Mouse (Mus musculus): ENCODE measurements around the gene Ubl3. TPM values are rescaled to one million over a fixed set of nuclear protein-coding genes. Genes with fewer than 3 reads are reported as not detected.

Ubl3 gene
- total RNA-seq, 2 experiments from 2014 or later = 79.5 to 82.3 TPM

DNA sequence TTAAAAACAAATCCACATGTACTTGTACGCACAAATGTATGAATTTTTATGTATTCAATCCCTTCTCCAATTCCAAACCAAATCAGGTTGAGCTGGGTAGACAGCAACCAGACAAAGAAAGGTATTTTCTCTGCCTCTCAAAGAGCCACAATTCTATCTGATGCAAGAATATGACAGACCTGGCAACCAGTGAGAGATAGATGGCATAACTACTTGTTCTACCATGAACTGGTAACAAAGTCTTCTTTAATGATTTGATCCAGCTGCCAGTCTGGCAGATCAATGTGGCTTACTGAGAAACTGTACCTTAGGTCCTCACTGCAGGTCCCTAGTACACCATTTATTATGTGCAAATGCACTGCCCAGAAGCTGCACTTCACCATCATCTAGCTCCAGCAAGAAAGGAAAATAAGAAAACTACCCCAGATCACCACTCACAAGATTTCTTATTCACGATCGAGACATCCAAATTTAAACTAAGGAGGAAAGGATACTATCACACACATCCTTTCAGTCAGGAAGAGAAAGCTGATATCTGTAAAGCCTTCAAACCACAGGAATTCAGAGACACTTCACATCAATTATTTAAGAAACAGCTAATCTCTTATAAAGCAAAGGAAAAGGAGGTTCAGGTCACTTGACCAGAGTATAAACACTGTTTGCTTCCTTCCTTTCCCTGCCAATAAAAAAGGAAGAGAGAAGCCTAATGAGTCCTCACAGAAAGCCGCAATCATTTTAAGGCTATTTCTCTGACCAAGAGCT, 16.7 kb downstream of the Ubl3 start:
- DNase-seq = no peak
- intact Hi-C loops (cut with DNase I; ENCODE audit: low total_unique reads) = no loop called here

DNA sequence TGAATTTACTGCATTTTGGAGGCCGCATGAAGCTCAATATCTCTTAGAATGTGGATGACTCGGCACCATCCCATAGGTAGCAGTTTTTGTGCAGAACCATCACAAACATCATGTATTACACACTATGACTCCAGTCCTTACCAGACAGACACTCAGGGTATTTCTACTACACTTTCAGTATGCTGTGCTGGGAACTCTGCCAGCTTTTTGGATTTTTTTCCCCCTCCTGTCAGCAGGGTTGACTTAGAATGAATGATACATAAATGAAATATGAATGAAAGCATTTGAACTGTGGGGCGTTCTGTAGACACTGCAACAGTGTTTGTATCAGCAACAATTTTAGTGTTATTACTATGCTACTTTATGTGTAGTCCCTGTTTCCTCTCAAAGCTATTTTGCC, 17.9 kb downstream of the Ubl3 start:
- intact Hi-C loops (cut with DNase I; ENCODE audit: low total_unique reads) = no loop called here
- DNase-seq = no peak

DNA sequence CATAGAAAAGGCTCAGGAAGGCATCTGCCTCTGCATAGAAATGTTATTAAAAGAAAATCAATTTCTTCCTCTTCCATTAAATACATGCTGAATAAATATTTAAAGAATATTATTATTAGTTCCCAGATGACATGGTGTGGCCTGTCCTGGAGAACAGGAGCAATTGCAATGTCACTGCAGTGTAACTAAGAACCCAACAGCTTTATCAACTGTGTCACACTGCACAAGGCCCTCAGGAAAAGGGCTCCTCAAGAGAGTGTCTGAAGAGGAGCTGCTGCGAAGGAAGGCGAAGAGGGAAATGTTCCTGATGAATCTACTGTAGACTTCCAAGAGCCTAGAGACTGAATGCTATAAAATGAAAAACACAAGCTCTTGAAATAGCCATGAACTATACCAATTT, 18.7 kb downstream of the Ubl3 start:
- DNase-seq = no peak
- intact Hi-C loops (cut with DNase I; ENCODE audit: low total_unique reads) = no loop called here

DNA sequence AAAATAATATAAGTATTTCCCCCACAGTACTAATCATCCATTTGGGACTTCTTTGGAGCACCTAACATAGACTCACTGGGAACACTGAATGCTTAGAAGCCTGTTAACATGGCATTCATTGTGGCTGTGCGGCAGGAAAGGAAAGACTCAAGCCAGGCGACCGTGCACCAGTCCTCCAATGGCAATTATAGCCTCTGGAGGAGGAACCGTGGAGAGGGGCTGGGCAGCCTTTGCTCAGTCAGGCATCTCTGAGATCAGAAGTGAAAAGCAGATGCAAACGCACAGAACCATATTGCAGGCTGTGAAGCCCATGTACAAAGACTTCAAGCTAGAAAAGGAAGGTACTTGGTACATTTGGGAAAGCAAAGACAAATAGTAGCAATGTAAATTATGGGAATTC, 20.4 kb downstream of the Ubl3 start:
- DNase-seq = no peak
- intact Hi-C loops (cut with DNase I; ENCODE audit: low total_unique reads) = no loop called here

DNA sequence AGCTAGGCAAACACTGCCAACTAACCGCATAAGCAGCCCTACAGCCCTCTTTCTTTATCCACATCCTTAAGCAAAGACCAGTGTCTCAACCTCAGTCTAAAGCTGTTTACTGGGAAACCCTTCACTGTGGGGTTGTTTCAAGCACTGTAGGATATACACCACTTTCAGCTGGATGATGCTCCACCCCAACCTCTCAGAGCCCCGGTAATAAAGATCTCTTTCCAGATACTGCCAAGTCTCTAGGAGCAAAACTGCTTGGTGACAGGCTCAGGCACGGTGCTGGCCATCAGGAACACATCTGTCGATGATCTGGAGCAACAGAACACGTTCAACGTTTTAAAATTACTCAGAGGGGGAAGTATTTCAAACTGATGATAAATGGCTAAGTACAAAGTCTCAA, 25.0 kb downstream of the Ubl3 start:
- no peak for DNase-seq
- intact Hi-C loops (cut with DNase I; ENCODE audit: low total_unique reads) = no loop called here

DNA sequence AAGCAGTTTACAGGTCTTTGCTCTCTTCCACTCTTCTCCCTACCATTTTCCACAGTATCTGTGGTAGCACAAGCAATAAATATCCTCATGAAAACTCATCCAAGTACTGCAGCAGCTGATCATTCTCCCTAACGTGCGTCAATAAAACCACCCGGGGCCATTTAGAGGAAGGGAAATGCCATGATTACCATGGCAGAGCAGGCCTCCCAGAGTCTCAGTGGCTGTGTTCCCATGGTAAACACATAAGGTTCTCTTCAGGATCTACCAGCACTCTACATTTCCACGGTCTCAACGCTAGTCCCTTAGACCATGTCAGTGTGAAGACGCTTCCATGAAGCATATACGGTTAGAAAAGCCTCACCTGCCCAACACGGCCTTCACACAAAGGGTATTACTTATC, 26.0 kb downstream of the Ubl3 start:
- intact Hi-C loops (cut with DNase I; ENCODE audit: low total_unique reads) = no loop called here
- DNase-seq = no peak

DNA sequence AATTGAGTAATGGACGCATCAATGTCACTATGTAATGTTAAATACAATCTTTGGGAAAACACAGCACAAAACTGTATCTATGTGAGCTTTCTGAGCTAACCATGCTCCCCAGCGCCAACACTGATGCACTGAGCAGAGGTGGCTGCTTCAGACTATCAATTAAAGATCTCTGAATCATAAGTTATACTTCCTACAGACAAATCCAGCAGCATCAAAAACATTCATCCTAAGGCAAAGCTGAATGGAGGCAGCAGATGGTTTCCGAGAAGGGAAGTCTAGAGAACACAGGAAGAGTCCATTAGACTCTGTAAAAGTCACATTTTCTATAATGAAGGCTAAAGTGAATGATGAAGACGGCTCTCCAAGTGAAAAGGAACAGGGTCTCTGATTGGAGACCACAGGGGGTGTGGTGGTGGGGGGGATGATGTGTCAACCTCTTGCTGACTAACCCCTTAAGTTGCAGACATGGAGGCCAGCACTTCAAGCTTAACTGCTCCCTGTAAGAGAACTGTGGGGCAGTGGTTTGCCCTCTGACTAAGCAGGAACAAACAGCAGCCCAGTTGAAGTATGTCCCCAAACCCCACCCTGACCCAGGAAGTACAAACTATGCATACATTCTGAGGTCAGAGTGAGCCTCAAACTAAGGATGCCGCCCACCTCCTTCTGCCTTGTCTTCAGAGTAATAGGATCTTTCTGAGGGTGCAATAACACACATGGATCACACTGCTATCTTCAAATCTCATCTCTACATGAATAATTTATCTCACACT, 29.2 kb downstream of the Ubl3 start:
- intact Hi-C loops (cut with DNase I; ENCODE audit: low total_unique reads) = no loop called here
- no peak for DNase-seq

DNA sequence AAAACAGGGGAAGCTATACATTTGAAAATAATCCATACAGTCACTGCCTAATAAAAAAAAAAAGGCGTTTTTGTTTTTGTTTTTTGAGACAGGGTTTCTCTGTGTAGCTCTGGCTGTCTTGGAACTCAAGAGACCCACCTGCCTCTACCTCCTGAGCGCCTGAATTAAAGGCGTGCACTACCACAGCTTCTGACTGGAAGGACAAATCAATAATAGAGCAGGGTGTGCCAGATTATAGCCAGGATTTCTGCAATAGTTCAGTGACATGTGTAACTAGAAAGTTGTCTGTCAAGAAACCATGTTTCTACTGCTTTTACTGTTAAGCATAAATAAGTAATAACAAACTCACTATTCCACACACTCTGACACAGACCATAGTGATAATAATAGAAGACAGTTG, 30.2 kb downstream of the Ubl3 start:
- intact Hi-C loops (cut with DNase I; ENCODE audit: low total_unique reads) = no loop called here
- no peak for DNase-seq

DNA sequence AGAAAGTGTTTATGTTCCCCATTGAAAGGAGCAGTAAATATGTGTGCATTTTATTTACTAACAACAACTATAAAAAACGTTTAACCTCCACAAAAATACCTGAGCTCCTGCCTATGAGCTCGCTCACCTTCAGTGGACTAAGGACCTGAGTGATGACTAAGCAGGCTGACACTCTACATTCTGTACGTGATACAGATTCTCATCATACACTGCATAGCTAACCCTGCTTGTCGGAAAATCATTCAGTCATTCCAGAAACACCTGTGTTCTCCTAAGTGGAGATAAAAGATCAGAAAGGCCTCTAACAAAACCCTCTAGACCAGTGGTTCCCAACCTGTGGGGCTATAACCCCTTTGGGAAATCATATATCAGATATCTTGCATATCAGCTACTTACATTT, 35.1 kb downstream of the Ubl3 start:
- intact Hi-C loops (cut with DNase I; ENCODE audit: low total_unique reads) = no loop called here
- DNase-seq = no peak

DNA sequence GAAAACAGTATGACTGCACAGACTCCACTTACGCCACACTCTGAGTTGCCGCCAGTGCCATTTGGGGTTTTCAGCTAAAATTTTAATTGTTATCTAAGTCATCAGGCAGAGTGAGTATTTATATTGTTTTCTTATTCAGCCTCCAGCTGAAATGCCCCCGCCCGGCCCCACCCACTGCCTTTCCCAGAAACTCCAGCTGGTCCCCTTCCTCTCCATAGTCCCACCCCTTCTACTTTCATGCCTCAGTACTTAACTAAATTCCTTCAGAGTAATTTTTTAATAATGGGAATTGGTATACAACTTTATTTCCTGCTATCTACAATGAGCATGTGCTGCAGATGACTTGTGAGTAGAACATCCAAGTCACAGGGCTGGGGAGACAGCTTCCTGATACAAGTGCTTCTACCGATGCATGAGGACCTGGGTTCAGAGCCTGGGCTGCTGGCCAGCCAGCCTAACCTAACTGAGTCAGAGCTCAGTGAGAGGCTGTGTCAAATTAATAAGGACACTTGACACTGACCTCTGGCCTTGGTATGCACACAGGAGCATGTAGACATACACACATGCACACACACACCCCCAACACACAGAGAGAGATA, 40.4 kb downstream of the Ubl3 start:
- no peak for DNase-seq
- intact Hi-C loops (cut with DNase I; ENCODE audit: low total_unique reads) = no loop called here

DNA sequence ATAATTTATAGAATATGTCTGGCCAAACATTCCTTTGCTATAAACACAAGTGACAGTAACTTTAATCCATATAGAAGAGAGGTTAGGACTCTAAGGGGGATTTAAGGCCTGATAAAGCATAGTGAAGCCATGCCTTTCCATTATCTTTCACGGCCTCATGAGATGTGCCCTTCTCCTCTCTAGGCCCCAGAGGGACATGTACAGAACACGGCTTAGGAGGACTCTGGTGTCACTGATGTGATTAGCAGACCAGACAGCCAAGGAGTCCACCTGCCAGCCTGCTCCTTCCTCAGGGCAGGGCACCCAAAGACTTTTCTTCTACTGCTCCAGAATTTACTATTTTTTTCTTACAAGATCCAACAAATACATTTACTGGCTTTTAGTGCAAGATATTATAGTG, 42.3 kb downstream of the Ubl3 start:
- intact Hi-C loops (cut with DNase I; ENCODE audit: low total_unique reads) = no loop called here
- DNase-seq = no peak

DNA sequence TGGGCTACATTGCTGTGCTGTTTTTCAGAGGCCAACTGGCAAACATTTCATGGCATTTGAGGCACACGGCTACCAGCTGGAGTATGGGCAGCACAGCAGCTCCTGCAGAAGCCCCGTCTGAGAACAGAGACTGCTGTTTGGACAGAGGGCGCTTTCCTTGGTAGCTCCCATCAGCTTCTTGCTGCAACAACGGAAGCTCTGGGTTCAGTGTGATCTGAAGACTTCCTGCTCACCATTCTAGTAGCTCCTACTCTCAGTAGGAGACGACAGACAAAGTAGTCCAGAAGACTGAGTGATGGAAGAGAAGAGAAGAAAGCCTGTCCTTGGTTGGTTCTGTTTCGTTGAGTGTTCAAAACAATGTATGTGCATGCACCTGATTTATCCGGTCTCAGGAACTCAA, 42.9 kb downstream of the Ubl3 start:
- DNase-seq = no peak
- intact Hi-C loops (cut with DNase I; ENCODE audit: low total_unique reads) = no loop called here

DNA sequence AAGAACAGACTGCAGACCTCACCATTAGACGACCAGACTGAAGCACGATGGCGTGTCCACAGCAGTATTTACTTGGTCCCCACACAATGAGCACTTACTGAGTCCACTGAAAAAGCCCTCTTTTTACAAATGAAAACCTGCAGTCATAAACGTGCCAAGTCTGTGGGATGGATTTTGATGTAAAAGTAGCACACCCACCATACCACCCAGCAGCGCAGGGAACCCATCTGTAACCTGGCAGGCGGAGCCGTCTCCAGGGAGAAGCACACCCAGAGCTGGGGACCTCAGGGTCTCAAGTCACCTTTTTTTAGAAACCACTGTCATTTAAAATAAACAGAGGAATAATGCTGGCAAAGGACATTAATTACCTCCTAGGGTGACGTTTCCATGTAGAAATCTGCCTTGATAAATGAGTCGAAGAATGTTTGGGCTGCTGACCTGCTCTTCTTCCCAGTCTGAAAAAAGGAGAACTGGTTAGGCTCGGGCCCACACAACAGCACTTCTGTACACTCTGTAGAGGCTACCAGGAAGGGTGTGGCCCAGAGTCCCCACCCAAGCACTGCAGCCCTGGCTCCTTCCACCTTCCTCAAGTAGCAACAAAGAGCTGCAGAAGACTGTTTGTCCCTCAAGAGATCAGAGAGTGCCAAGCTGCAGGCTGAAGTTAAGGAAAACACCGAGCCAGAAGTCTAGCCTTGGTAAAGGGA, 43.5 kb downstream of the Ubl3 start:
- intact Hi-C loops (cut with DNase I; ENCODE audit: low total_unique reads) = no loop called here
- DNase-seq = no peak

DNA sequence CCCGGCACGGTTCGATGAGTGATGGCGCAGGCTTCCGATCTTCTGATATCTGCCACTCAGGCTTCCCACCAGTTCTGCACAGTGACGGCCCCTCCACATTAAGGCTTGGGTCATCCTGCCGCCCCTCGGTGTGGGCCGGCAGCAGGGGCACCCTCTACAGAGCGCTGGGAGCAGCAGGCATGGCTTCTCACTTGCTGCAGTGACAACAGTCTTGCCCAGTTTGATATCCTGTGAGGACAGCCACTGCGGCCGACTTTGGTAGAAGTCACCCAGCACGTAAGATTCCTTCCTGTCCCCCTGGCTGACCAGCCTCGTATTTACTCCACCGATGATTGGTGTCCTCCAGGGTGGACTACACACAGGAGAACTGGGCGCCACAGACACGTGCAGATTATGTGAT, 47.2 kb downstream of the Ubl3 start:
- intact Hi-C loops (cut with DNase I; ENCODE audit: low total_unique reads) = no loop called here
- DNase-seq = no peak

DNA sequence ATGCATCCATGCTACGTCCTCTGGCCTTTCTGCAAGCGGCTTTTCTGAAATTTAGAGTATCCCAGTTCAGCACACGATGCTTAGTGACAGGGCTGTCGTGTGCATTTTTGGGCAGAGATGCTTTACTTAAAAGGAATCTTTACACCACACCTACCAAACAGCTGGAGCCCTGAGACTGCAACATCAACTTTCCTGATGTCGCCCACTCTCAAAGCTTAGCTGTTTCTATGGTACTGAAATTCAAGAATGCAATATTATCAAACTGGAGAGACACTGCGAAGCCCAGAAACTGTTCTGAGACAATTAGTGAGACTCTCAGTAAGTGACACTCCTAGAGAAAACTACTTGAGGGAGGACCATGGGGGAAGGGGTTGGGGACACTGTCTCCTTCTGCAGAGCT, 50.4 kb downstream of the Ubl3 start:
- intact Hi-C loops (cut with DNase I; ENCODE audit: low total_unique reads) = no loop called here
- DNase-seq = no peak

DNA sequence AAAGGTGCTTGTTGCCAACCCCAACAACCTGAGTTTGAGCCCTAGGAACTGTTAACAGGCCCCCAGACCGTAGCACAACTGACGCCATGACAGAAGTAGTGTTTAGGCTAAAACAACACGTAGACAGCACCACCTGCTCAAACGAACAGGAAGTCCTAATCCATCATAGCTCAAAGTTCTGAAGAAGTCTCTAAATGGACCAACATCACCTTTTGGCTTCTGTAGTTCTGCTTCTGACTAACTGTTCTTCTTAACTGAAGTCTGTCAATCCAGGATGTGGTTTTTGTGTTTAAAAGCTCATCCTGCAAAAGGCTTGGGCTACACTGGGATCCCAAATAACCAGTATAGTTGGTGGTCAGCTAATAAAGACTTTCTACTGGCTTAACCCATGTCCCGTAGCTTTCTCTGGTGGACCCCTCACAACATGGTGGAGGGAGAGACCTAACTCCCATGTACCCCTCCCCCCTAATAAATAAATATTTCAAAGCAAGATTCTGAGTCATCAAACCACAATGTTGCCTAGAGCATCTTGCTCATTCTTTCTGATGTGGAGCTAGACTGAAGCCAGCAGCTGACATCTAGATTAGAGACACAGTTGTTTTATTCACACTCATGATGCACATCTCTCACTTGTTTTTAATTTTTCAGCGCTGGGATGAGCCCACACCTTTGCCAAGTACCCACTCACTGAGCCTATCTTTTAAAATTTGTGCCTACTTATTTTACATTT, 51.2 kb downstream of the Ubl3 start:
- intact Hi-C loops (cut with DNase I; ENCODE audit: low total_unique reads) = no loop called here
- DNase-seq = no peak

DNA sequence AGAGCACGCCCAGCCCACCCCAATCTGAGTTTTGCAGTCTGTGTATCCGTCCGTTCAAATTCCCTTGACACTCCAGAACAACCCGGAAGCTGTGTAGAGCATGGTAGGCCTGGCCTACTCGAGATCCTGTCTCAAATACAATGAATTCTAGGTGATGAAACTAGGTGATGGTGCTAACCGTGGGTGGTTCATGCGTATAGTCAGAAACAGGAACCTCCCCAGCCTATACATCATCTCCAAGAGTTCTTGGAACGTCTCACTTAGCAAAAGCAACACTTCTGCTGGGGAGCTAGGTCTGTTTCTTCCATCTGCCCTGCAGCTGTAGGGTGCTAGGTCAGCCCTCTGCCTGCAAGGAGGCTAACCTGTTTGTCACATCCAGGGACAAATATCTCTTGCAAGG, 52.1 kb downstream of the Ubl3 start:
- intact Hi-C loops (cut with DNase I; ENCODE audit: low total_unique reads) = no loop called here
- DNase-seq = no peak

DNA sequence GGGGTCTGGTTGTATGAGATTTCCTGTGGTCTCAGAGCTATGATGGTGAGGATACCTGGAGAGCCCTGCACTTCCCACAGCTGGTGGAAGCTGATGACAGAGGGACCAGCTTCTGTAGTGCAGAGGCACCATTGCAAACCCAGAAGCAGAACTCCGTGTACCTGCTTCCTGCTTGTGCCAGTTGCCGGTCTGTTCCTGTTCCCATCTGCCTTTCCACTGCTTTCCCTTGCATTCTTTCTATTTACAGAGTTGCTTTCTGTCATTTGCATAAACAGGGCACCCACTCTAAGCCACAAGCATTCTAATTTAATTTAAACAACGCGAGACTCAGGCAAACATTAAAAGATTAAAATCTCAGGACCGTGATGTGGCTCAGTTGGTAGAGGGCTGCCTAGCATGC, 53.0 kb downstream of the Ubl3 start:
- no peak for DNase-seq
- intact Hi-C loops (cut with DNase I; ENCODE audit: low total_unique reads) = no loop called here

DNA sequence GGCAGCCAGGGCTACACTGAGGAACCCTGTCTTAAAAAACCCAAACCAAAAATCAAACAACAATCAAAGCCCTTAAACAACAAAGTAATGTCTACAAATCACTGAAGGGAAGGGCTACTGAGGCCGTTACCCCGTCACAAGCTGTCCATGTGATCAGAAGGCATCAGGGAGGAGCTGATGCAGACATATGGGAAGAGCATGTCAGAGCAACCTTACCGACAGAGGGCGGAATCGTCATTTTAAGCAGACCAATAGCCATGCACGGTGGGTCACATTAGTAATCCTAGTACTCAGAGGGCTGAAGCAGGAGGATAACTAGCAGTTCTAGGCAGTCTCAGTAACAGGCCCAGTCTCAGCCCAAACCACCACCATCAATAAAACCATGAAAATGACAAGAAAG, 56.6 kb downstream of the Ubl3 start:
- no peak for DNase-seq
- intact Hi-C loops (cut with DNase I; ENCODE audit: low total_unique reads) = no loop called here

DNA sequence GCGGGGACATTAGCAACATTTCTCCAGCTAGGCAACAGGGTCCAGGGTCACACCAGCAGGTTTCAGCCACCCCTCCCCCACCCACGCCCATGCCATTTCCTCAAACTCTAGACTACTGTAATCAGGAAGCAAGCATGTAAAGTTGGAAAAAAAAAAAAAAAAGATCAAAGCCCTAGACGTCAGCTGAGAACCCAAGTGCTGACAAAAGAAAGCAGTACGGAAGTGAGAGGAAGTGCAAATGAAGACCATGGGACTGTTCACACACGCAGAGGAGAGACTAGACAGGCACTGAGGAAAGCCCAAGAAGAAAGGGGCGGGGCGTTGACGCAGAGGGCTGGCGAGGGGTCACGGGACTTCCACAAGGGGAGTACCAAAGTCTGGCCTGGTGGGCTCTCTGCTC, 57.4 kb downstream of the Ubl3 start:
- intact Hi-C loops (cut with DNase I; ENCODE audit: low total_unique reads) = no loop called here
- DNase-seq = no peak

Measured in gastrocnemius, postnatal 14 days (tissue).